Mouse (Mus musculus): ENCODE results near the gene Scaf1. TPM values are rescaled to one million over a fixed set of nuclear protein-coding genes. Genes with fewer than 3 reads are reported as not detected.

The Scaf1 gene
- polyA plus RNA-seq, 1 experiment from 2014 or later: 34.8 TPM

DNA sequence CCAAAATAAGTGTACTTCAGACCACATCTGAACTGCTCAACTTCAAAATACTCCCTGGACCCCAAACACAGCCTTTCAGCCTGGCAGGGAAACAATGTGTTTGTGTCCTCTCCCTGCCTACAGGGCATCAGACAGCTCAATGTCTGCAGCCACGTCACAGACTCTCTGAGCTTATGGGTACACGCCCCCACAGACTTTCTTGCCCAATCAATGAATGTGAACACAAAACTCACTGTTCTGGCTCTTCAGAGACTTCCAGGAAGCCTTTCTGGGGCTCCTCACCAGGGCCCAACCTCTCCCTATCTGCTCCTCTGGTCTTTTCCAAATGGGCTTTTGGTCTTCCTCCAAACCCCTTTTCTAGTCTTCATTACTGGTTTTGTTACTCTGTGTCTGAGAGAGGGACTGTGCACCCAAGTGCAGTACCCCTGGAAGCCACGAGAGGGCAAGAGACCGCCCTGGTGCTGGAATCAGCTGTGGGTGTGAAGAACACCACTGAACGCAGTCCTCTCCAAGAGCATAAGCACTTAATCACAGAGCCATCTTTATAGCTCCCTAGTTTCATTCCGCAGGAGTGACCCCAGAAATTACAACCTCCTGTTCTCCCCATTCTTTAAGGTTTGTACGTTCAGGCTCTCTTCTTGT, 21.7 kb upstream of the Scaf1 start:
- ATAC-seq (ENCODE audit: insufficient number of reproducible peaks, low FRiP score, low TSS enrichment, low read depth): no peak
- no peak overlapping the region for H3K4me2 ChIP-seq
- H3K27ac ChIP-seq: no peak overlapping the region; the same call in 1 of the 2 replicates
- H3K9me3 ChIP-seq: no peaks in the 10 kb centered on the region
- WGBS: 72% methylated on average over 7 of the region's 7 CpGs
- no peak overlapping the region for H3K9ac ChIP-seq
- H3K36me3 ChIP-seq: peaks cover 99% of the 10 kb centered on the region
- H3K27me3 ChIP-seq: no peaks in the 10 kb centered on the region
- H3K4me3 ChIP-seq: no peak overlapping the region
- H3K4me1 ChIP-seq: 0 out of 2 replicates have a peak, but pooled peaks cover 4% of the 10 kb centered on the region

GRCm38 (mm10) chr7:45036702-45037101, 20.5 kb upstream of the Scaf1 start:
- no peak overlapping the region for H3K4me2 ChIP-seq
- no peak overlapping the region for H3K9ac ChIP-seq
- ATAC-seq (ENCODE audit: insufficient number of reproducible peaks, low FRiP score, low TSS enrichment, low read depth): no peak
- H3K9me3 ChIP-seq: no peaks in the 10 kb centered on the region
- H3K36me3 ChIP-seq: peaks cover 99% of the 10 kb centered on the region
- no peaks in the 10 kb centered on the region for H3K27me3 ChIP-seq
- WGBS: 89% methylated on average over 11 of the region's 11 CpGs
- no peak overlapping the region for H3K4me3 ChIP-seq
- H3K4me1 ChIP-seq: 0 out of 2 replicates have a peak, but pooled peaks cover 4% of the 10 kb centered on the region
- H3K27ac ChIP-seq: no peak overlapping the region

DNA sequence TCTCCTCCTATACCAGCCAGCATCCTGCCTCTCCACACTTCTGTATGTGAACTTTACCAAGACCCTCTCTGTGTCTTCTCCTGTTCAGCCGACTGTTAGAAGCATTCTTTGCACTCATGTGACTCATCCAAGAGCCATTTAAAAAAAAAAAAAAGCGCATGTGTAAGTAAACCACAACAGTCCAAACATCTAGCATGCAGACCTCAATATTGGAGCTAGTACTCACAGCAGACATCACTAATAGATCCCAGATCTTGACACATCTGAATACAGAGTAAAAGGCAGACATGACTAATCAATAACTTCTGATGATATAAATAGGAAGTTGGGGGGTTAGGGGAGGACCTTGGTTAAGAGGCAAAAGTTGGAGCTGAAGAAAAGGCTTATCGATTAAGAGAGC, 19.5 kb upstream of the Scaf1 start:
- WGBS: 84% methylated on average over 3 of the region's 3 CpGs
- no peak overlapping the region for H3K27ac ChIP-seq
- no peaks in the 10 kb centered on the region for H3K27me3 ChIP-seq
- no peaks in the 10 kb centered on the region for H3K9me3 ChIP-seq
- H3K4me1 ChIP-seq: 0 out of 2 replicates have a peak, but pooled peaks cover 4% of the 10 kb centered on the region
- no peak overlapping the region for H3K4me3 ChIP-seq
- H3K4me2 ChIP-seq: no peak overlapping the region
- H3K36me3 ChIP-seq: peaks cover 99% of the 10 kb centered on the region
- no peak for ATAC-seq (ENCODE audit: insufficient number of reproducible peaks, low FRiP score, low TSS enrichment, low read depth)
- H3K9ac ChIP-seq: no peak overlapping the region

GRCm38 (mm10) chr7:45033722-45034359, 17.7 kb upstream of the Scaf1 start:
- no peak for ATAC-seq (ENCODE audit: insufficient number of reproducible peaks, low FRiP score, low TSS enrichment, low read depth)
- Histone ChIP-seq H3K9me3 (no peaks in the 10 kb centered on the region), H3K27ac (no peak overlapping the region), H3K4me3 (no peak overlapping the region), H3K9ac (no peak overlapping the region), H3K4me2 (no peak overlapping the region), H3K36me3 (peaks cover 98% of the 10 kb centered on the region), H3K4me1 (0 out of 2 replicates have a peak, but pooled peaks cover 4% of the 10 kb centered on the region), H3K27me3 (no peaks in the 10 kb centered on the region)
- 94% methylated on average over 19 of the region's 19 CpGs for WGBS

DNA sequence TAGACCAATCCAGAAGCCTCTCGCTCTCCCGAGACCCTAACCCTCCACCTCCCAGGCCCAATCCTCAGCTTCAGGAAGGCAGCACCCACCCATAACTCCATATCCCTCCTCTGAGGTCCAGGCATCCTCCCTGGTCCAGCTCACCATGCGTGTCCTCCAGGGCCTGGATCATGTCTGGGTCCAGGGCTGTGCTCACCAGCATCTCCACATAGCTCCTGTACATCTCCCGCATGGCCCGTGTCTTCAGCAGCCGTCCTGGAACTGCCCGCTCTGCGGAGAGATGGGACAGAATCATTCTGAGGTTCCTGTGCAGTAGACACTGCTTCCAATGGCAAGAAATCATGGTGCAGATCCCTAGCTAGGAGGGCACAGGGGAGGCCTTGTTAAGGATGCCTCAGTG, 14.7 kb upstream of the Scaf1 start:
- 96% methylated on average over 8 of the region's 8 CpGs for WGBS
- H3K9ac ChIP-seq: no peak overlapping the region
- no peak overlapping the region for H3K4me3 ChIP-seq
- no peaks in the 10 kb centered on the region for H3K9me3 ChIP-seq
- H3K4me2 ChIP-seq: no peak overlapping the region
- ATAC-seq (ENCODE audit: insufficient number of reproducible peaks, low FRiP score, low TSS enrichment, low read depth): no peak
- H3K4me1 ChIP-seq: 0 out of 2 replicates have a peak, but pooled peaks cover 8% of the 10 kb centered on the region
- H3K36me3 ChIP-seq: peaks cover 91% of the 10 kb centered on the region
- no peak overlapping the region for H3K27ac ChIP-seq
- H3K27me3 ChIP-seq: no peaks in the 10 kb centered on the region

DNA sequence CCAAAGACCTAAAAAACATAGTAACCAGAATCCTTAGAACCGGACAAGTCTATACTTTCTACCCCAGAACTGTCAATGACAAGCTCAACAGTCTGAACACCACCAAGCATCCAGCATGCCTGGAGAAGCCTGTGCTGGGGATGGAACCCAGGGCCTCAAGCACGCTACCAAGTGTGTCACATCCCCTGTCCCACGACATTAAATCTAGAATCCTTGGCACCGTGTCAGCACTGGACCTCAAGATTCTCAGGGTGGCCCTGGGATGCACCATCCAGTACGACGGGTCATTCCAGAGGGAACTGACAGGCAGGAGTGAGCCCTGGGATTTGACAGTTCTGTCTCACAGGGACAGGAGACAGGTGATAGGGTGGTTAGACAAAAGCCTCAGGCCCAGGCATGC, 13.8 kb upstream of the Scaf1 start:
- Histone ChIP-seq H3K27ac (no peak overlapping the region), H3K4me2 (no peak overlapping the region), H3K4me3 (no peak overlapping the region), H3K9me3 (no peaks in the 10 kb centered on the region), H3K4me1 (0 out of 2 replicates have a peak, but pooled peaks cover 8% of the 10 kb centered on the region), H3K9ac (no peak overlapping the region), H3K36me3 (peaks cover 83% of the 10 kb centered on the region), H3K27me3 (no peaks in the 10 kb centered on the region)
- 94% methylated on average over 6 of the region's 6 CpGs for WGBS
- no peak for ATAC-seq (ENCODE audit: insufficient number of reproducible peaks, low FRiP score, low TSS enrichment, low read depth)

GRCm38 (mm10) chr7:45028351-45028750, 12.2 kb upstream of the Scaf1 start:
- no peak overlapping the region for H3K27ac ChIP-seq
- H3K4me2 ChIP-seq: no peak overlapping the region
- H3K36me3 ChIP-seq: peaks cover 66% of the 10 kb centered on the region
- no peaks in the 10 kb centered on the region for H3K27me3 ChIP-seq
- H3K9ac ChIP-seq: no peak overlapping the region
- H3K4me1 ChIP-seq: 0 out of 2 replicates have a peak, but pooled peaks cover 8% of the 10 kb centered on the region
- no peak for ATAC-seq (ENCODE audit: insufficient number of reproducible peaks, low FRiP score, low TSS enrichment, low read depth)
- H3K4me3 ChIP-seq: no peak overlapping the region
- 92% methylated on average over 11 of the region's 11 CpGs for WGBS
- no peaks in the 10 kb centered on the region for H3K9me3 ChIP-seq

GRCm38 (mm10) chr7:45027761-45028160, 11.6 kb upstream of the Scaf1 start:
- Histone ChIP-seq H3K27ac (no peak overlapping the region), H3K4me3 (no peak overlapping the region), H3K9me3 (no peaks in the 10 kb centered on the region), H3K9ac (no peak overlapping the region), H3K27me3 (no peaks in the 10 kb centered on the region), H3K36me3 (peaks cover 60% of the 10 kb centered on the region), H3K4me2 (no peak overlapping the region), H3K4me1 (0 out of 2 replicates have a peak, but pooled peaks cover 8% of the 10 kb centered on the region)
- 96% methylated on average over 9 of the region's 9 CpGs for WGBS
- ATAC-seq (ENCODE audit: insufficient number of reproducible peaks, low FRiP score, low TSS enrichment, low read depth): no peak

DNA sequence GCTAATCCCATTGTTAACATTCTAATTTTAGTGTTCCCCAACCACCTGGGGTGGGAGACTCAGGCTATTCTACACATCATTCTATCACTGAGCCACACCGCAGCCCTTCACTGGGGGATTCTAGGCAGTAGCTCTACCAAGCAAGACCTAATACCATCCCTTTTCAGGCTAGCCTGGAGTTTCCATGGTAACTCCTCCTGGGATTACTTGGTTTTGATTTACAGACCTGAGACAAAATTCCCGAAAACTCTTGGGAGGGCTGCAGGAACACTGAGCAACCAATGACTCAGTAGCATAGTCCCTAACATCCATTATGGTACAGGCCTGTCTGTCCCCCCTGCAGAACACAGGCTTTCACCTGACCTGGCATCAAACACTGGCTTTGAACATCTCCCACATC, 10.1 kb upstream of the Scaf1 start:
- ATAC-seq (ENCODE audit: insufficient number of reproducible peaks, low FRiP score, low TSS enrichment, low read depth): no peak
- Histone ChIP-seq H3K27me3 (no peaks in the 10 kb centered on the region), H3K4me2 (no peak overlapping the region), H3K27ac (no peak overlapping the region; the same call in 1 of the 2 replicates), H3K4me1 (0 out of 2 replicates have a peak, but pooled peaks cover 8% of the 10 kb centered on the region), H3K36me3 (peaks cover 48% of the 10 kb centered on the region), H3K4me3 (no peak overlapping the region), H3K9ac (no peak overlapping the region), H3K9me3 (no peaks in the 10 kb centered on the region)
- 61% methylated on average over 2 of the region's 2 CpGs for WGBS

GRCm38 (mm10) chr7:45025601-45026220, 9.5 kb upstream of the Scaf1 start:
- no peaks in the 10 kb centered on the region for H3K27me3 ChIP-seq
- H3K4me1 ChIP-seq: 0 out of 2 replicates have a peak, but pooled peaks cover 8% of the 10 kb centered on the region
- no peak overlapping the region for H3K4me3 ChIP-seq
- 66% methylated on average over 8 of the region's 8 CpGs for WGBS
- ATAC-seq (ENCODE audit: insufficient number of reproducible peaks, low FRiP score, low TSS enrichment, low read depth): no peak
- H3K9ac ChIP-seq: no peak overlapping the region
- H3K9me3 ChIP-seq: no peaks in the 10 kb centered on the region
- no peak overlapping the region for H3K4me2 ChIP-seq
- peak overlapping the region; percentile 19 for H3K27ac ChIP-seq
- peaks cover 44% of the 10 kb centered on the region for H3K36me3 ChIP-seq

DNA sequence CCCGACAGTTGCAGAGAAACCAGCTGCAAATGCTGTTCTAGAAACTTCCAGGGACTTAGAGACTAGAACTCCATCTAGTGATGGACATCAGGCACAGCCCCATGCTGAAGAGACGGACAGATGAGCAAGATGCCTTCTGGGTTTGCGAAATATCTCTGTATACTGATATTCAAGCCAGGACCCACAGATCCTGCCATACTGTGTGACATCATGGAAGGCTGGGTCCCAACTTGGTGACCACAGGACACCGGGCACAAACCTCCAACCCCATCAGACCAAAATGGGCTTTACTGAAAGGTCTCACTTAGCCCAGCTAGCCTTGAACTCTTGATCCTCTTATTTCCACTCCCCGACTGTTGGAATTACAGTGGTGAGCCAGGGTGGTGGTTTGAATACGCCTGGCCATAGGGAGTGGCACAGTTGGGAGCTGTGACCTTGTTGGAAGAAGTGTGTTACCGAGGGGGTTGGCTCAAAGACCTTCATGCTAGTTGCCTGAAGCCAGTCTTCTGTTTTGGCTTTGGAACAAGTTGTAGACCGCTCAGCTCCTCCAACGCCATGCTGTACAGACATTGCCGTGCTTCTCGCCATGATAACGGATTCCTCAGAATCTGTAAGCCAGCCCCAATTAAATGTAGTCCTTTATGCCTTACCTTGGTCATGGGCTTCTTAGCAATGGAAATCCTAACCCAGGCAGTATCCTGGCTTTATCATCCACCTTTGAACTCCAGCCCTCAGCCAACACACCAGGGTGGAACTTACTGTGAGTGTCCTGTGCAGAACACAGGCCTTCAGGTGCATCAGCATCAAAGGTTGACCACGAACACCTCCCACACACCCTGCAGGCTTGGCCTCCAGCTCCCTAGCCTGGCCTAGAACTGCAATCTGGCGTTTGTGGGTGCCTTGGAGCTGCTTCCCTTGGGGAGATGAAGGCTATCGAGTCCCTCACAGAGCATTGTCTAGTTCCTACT, 8.4 kb upstream of the Scaf1 start:
- H3K9me3 ChIP-seq: no peaks in the 10 kb centered on the region
- H3K27me3 ChIP-seq: no peaks in the 10 kb centered on the region
- H3K4me2 ChIP-seq: no peak overlapping the region
- H3K36me3 ChIP-seq: peaks cover 32% of the 10 kb centered on the region
- no peak overlapping the region for H3K4me3 ChIP-seq
- ATAC-seq (ENCODE audit: insufficient number of reproducible peaks, low FRiP score, low TSS enrichment, low read depth): no peak
- no peak overlapping the region for H3K27ac ChIP-seq
- peaks cover 9% of the 10 kb centered on the region; the same call in 1 of the 2 replicates for H3K4me1 ChIP-seq
- 82% methylated on average over 15 of the region's 15 CpGs for WGBS
- no peak overlapping the region for H3K9ac ChIP-seq

Measured in limb, embryonic 15.5 days (tissue).